Mouse (Mus musculus) lung, postnatal 25 days (tissue): ENCODE measurements at regions not wholly inside any gene's neighbourhood (a gene's known extent, or its start where the extent isn't known, plus 50 kb on each side); places are given as distances from the start of the nearest gene placed in this dataset.

Experiments used
- DNase-seq: peaks from one replicate; pipeline ENCODE4 v3.0.0; 2022; ENCODE audit warnings: low spot score

GRCm38 (mm10) chr13:107878980-107879379 is 165.3 kb upstream of the Smim15 start:
- DNase-seq, result no peak

GRCm38 (mm10) chr13:107873244-107873667 is 171.0 kb upstream of the Smim15 start:
- DNase-seq, result no peak

- DNase-seq, result no peak
Measured at GRCm38 (mm10) chr13:107872574-107872973, 171.7 kb upstream of the Smim15 start.

GRCm38 (mm10) chr13:107872137-107872536 is 172.1 kb upstream of the Smim15 start:
- no peak for DNase-seq

GRCm38 (mm10) chr13:107868906-107869305 is 175.3 kb upstream of the Smim15 start:
- DNase-seq, result no peak

- DNase-seq, result no peak
Measured at GRCm38 (mm10) chr13:107866825-107867224, 177.4 kb upstream of the Smim15 start.

- no peak for DNase-seq
Measured at GRCm38 (mm10) chr13:107862793-107863654, 181.2 kb upstream of the Smim15 start.

GRCm38 (mm10) chr13:107861384-107862134 is 182.7 kb upstream of the Smim15 start:
- no peak for DNase-seq

GRCm38 (mm10) chr13:107857043-107857755 is 187.0 kb upstream of the Smim15 start:
- DNase-seq, result no peak

- peak; percentile 70 for DNase-seq
Measured at GRCm38 (mm10) chr13:107850907-107851560, 193.2 kb upstream of the Smim15 start.

GRCm38 (mm10) chr13:107848871-107849270 is 195.4 kb upstream of the Smim15 start:
- DNase-seq, result no peak

- DNase-seq, result no peak
Measured at GRCm38 (mm10) chr13:107847179-107848012, 196.8 kb upstream of the Smim15 start.

- DNase-seq, result no peak
Measured at GRCm38 (mm10) chr13:107846621-107847178, 197.5 kb upstream of the Smim15 start.

GRCm38 (mm10) chr13:107845838-107846237 is 198.4 kb upstream of the Smim15 start:
- DNase-seq, result no peak

GRCm38 (mm10) chr13:107844085-107844484 is 200.2 kb upstream of the Smim15 start:
- no peak for DNase-seq

GRCm38 (mm10) chr13:107838126-107838715 is 206.0 kb upstream of the Smim15 start:
- DNase-seq, result peak; percentile 66

- DNase-seq, result no peak
Measured at GRCm38 (mm10) chr13:107837206-107837952, 206.9 kb upstream of the Smim15 start.

- no peak for DNase-seq
Measured at GRCm38 (mm10) chr13:107835756-107836385, 208.4 kb upstream of the Smim15 start.

GRCm38 (mm10) chr13:107831997-107832396 is 212.2 kb upstream of the Smim15 start:
- DNase-seq, result no peak
